Mouse (Mus musculus): ENCODE measurements at regions not wholly inside any gene's neighbourhood (a gene's known extent, or its start where the extent isn't known, plus 50 kb on each side); places are given as distances from the start of the nearest gene placed in this dataset.

GRCm38 (mm10) chr11:16670282-16670681, 81.7 kb upstream of the Egfr start:
- no peak for TF ChIP-seq CTCF (IDR thresholded peaks at IDR 0.05; ENCODE audit: insufficient read depth, low read length)
- no peak for TF ChIP-seq POLR2A (IDR thresholded peaks at IDR 0.05; ENCODE audit: borderline replicate concordance, extremely low read depth, low read depth, low read length)

Measured in lung, adult 2 months (tissue).